Mouse (Mus musculus) common myeloid progenitor, adult 5-6 weeks (primary cell): ENCODE results near the gene Micu2. TPM values are rescaled to one million over a fixed set of nuclear protein-coding genes. Genes with fewer than 3 reads are reported as not detected.

Experiments
- ATAC-seq: replicated peaks from 2 replicates; pipeline ENCODE4 v1.8.0; 2016; ENCODE audit warnings: low read depth, mild to moderate bottlenecking, moderate TSS enrichment, inconsistent platforms; ENCODE audit not compliant: poor library complexity, severe bottlenecking
- total RNA-seq: library from RNA; stranded (forward); fragments of 200-1000, 187-1606 nt; gene quantifications from 2 replicates; pipeline ENCODE4 v1.2.3, GENCODE M21; 2017

The Micu2 gene
- 87.0 and 102 TPM in 2 replicates for total RNA-seq

DNA sequence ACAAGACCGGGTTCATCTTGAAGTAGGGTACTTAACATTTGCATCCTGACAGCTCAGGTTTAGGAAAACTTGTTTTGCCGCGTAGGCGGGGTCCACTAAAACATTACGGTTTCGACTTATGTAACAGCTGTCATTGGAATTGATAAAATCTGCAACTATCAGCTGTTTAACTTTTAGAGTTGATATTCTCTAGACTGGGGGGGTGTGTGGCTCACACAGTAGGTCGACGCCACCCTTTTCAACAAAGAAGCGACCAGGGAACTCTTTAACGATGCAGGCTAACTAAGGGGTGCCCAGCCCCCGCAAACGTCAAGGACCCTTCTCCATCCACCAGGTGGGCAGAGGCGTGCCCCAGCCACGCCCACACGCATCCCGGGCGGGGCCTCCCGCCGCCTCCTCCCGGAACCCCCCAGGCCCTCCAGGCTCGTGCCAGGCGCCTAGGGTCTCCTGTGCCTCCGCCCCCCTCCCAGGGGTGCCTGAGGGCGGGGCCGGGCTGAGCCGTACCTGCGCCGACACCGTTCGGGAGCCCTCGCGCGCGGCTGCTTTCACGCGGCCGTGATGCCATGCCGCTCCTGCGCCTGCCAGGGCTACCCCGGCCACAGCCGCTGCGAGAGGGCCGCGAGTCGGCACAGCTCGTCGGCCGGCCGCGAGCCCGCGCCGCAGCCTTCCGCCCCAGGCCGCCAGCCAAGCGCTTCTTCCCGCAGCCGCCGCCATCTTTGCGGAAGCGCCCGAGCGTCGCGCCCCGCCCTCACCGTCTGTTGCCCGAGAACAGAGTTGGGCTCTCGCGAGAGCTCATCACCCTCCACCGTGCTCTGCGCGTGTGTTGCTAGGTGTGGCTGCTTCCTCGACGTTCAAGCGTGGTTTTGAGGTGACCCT is at the start of gene Micu2:
Gene Micu2, minus strand, starts transcription at position 737 of the 876 bp plus-strand sequence.
- peak; percentile 97 for ATAC-seq

DNA sequence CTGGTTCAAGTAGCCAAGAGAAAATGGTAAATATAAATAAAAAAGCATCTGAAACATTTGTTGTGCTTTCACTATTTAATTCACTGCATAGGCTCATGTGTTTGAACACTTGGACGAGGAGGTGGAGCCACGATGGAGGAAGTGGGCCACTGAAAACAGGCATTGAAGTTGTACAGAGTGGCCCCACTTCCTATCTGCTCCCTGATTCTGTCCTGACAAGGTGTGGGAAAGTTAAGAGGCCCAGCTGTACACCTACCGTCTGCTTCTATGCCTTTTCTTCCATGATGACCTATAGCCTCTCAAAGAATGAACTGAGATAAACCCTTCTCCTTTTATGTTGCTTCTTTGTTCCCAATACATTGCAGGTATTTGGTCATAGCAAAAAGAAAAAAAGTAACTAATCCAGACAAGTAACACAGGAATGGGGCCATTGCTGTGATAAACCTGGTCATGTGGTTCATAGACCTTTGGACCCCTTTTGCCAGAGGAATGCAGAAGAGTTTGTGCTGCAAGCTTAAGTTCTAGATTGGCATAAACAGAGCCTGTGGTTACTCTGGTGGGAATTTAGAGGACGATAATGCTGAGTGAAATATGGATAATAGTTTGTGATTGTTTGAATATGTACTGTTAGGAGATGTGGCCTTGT is 47.7 kb upstream of the Micu2 start:
- no peak for ATAC-seq

DNA sequence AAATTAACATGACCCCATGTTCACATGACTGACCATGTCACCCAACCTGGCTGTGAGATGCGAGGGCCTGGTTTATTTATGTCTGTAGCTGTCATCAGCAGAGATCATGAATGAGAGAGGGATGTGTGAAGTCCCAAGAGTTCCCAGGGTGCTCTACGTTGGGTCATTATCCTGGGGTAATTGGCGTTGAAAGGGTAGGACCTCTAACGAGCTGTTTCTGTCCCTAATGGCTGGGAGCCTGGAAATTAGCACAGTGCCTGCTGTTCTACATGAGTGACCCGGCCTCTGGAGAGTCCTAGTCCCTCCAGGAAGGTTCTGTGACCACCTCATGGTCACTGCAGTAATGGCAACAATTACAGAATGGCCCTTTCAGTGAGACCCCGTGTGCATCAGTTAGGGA is 37.1 kb upstream of the Micu2 start:
- no peak for ATAC-seq

DNA sequence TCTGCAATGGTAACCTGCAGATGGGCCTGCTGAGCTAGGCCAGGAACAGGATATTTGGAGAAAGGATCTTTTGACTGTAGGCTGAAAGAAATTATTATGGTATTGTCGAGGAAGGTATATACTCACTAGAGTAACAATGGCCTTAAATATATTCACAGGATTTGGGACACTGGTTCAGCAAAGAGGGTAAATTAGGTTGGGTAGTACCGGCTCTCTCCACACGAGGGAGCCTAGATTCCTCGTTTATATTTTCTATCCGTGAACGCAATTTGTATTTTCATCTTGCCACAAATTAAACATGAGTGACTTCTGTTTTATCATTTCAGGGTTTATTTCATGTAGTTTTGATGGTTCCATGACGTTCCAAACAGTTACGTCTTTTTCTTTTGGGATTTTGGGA is 35.5 kb upstream of the Micu2 start:
- ATAC-seq: 0 out of 2 replicates have a peak, but pooled peaks have one; percentile 42

DNA sequence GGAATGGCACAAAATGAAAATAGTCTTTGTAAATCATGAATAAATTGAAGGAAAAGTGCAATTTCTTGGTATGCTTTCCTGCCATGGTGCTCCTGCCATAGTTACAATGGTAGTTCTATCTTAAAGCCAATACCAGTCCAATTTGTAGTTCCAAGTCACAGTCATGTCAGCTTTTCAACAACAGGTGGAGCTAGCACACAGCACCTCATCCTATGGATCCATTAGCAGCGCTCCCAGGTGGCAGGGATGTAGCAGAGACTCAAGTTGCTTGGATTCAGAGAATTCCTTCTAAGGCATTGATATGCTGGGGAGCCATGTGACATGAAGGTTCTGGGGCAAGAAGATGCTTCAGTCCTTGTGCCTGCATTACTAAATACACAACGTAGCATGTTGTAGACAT is 19.8 kb upstream of the Micu2 start:
- ATAC-seq: 0 out of 2 replicates have a peak, but pooled peaks have one; percentile 36

DNA sequence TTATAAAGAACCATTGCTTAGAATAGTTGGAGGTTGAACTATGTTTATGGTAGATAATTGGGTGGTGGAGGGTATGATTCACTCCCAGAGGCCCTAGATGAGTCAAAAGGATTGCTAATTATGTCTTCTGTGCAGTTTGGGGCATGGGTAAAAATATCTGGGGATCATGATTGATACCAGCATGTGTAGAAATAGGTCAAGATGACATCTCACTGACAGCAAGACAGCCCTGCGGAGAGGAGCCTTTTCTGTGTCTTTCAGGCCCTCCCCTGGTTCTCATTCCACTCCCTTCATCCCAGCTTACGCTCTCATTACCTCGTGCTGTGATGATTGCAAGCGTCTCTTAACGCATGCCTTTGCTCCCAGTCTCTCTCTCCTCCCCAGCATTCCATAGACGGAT is 4.8 kb upstream of the Micu2 start:
- no peak for ATAC-seq

DNA sequence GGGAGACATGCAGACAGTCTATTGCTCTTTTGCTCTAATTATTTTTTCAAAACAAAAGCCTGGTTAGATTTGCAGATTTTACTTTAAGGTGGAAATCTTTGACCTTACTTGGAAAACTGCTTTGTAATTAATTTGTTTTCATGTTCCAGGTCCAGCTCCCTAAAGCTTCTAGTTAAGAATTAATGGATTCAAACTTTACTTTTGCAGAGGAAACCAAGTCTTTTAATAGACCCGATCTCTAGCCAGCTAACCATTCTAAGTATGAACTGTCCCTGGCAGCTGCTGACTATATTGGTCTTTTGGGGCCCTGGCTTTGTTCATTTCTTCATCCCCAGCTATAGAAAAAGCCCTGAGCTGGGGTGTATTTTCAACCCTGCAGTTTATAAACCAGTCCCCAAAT is 3.1 kb upstream of the Micu2 start:
- no peak for ATAC-seq

DNA sequence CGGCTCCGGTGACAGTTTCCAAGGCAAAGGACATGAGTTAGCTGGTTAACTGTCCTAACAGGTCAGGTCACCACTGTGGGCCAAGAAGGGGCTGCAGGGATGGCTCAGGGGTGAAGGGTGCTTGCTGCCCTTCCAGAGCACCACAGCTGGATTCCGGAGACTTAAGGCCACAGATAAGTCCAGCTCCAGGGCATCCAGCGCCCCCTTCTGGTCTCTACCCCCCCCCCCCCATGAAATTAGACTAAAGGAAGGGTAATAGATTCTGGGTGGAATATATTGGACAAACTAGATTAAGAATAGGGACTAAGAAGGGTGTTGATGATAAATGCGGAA is 306 bp upstream of the Micu2 start:
- peak; percentile 45 for ATAC-seq

DNA sequence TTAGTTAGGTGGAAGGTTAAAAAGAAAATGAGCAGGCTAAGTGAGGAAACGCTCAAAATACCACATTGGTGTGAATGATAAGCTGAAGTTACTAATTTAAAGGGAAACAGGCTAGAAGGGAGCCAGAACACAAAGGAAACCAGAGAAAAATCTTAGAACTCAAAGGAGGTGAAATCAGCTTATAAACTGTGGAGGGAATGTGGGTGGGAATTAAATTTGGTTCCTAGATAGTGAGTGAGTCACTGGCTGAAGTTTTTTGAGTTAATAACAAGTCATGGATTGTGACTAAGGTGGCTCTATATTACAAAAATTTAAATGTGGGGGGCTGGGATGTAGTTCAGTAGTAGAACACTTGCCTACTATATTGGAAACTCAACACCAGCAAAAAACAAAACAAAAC is 1.6 kb downstream of the Micu2 start:
- no peak for ATAC-seq

DNA sequence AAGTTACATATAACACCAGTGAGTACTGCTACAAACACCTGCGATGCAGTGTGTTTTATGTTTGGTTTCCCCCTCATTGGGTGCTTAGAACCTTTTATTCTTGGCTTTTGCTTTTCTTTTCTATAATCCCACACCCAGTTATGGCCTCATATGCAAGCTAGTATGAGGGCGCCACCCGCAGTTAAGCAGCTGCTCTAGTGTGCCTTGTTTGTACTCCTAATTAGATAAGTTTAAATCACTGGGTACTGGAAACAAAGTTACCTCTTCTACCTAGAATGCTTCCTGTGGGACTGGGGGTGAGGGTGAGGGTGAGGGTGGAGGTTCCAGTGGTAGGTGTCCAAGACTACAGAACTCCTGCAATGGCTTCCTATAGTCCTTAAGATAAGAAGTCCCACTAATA is 2.9 kb downstream of the Micu2 start:
- ATAC-seq: no peak

DNA sequence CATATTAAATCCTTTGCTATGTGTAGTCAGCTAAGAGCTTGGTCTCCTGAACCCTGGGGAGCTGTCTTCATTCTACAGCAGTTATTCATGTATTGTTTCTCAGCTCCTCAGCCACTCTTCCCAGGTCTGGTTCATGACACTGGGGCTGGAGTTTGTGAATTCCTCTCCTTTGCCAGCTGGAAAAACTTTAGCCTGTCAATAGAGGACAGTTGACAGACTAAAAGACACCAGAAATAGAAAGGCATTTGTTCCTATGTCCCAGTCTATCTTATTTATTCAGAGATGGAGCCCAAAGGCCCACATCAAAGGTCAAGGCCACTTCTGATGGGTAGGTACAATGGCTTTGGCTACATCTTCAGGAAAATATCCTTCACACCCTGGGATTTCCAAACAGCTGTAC is 7.3 kb downstream of the Micu2 start:
- no peak for ATAC-seq

DNA sequence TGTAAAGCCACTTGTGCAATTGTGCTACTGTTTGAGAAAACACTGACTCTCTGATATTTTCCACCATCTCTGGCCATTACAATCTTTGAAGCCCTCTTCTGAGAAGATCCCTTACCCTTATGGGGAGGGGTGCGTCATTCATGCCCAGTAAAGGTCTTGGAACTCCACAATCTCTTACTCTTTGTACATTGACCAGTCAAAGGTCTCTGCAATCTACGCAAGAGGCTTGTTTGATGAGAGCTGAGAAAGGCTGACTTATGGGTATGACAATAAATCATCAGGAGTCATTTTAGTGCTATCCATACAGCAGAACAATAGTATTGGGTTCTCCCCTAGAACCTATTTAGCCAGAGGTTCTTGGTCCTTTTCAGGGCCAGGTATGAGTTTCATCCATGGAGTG is 9.9 kb downstream of the Micu2 start:
- no peak for ATAC-seq

DNA sequence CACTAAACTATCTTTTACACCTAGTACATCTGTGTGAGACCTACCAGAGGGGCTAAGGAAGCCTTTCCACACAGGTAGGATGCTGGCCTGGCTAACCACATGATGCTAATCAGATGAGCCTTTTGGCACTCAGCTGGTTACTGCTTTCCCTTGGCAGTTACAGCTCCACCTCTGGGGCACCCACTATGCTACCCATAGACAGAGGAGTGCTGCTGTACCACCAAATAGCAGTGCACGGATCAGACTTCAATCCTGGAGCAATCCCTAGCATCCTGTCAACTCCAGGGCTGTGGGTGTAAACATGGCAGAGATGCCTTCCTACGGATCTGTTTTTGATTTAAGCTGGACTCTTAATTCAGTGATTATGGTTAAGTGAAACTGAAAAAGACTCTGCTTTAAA is 13.3 kb downstream of the Micu2 start:
- ATAC-seq: no peak

DNA sequence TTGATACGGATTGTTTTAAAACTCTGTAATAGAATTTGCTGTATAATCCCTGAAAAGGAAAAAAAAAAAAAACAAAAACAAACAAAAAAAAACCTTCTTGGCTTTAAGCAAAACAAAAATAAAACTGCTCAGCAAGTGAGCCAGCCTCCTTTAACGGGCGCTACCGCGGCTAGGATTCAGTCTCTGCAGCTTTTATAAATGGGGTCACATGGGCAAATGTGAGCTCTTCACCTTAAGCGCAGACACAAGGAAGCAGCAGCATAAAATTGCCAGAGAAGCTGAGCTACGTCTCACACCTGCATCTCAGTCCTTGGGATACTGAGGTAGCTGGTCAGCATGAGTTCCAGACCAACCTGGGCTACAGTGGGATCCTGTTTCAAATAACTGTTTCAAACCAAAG is 16.6 kb downstream of the Micu2 start:
- ATAC-seq: no peak

DNA sequence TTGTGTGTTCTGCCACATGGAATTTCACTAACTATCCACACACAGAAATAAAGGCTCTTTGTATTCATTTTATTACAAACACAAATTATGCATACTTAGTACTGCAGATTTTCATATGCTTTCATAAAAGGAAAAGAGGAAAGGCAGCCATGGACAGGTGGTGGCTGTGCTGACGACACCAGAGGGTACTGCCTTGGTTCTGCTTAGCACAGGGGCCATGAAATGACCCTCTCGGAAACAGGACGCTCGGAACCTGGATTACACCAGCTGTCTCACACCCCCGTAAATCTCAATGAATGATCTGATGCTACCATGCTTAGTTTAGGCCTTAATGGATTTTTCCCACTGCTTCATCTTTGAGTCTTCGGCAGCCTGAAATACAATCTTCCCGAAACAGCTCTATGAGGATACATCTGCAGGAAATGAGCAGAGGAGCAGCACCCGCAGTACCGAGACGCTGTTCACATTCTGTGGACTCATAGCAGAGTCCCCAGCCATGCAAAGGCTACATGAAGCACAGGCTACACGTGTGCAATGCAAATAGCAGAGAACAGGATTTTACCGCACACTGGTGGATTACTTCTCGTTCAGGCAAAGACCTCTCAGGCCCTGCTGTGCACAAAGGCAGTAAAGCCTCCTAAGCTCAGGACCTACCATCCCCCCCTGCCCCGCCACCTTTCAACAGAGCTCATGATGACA is 17.2 kb downstream of the Micu2 start:
- ATAC-seq: peak; percentile 68; the same call in 1 of the 2 replicates

DNA sequence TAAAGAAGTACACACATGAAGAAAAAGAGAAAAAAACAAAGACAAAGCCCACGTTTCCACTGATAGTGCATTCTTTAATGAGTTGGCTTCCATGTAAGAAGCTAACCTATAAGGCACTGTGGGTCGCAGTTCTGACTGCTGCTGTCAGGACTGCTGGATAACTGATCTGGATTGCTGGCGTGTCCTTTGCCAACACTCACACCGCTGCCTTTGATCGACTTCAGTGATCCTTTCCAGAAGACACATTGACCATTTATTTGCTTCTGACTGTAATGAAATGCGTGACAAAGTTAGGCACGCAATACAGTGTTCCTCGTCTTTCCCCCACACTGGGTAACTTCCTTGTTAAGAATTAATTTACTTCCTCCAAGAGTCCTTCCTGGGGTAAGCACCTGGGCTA is 18.3 kb downstream of the Micu2 start:
- no peak for ATAC-seq

DNA sequence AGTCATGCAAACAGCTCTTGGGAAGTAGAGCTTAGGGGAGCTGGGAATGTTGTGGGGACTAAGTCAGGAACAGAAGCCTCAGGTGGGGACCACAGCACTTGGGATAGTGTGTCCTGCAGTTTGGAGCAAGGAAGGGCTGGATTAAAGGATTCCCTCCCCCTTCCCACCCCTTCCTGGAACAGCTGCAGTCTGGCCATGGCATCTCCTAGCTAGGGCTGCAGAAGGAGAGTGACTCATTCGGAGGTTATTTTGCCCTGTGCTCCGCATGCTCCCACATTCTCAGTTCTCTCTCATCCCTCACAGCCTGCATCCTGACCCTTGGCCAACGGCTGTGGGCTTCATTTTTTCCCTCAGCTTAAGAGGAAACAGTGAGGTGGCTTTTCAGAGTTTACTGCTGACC is 18.9 kb downstream of the Micu2 start:
- no peak for ATAC-seq

DNA sequence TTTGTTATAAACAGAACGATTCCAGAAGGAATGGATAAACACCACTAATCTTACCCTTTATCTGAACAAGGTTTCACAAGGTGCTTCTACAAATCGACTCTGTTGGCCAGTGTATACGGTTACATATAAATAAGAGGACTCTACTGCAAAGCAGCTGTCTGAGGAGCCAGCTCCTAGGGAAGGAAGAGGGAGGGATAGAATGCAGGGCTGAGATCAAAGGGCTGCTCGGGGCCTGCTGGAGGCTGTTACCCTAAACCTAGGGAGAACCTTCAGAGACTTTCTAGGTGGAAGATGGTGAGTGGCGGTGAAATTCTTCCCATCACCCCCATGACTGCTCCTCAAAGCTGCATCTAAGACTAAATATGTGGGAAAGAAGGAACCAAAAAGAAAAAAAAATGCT is 20.9 kb downstream of the Micu2 start:
- no peak for ATAC-seq

DNA sequence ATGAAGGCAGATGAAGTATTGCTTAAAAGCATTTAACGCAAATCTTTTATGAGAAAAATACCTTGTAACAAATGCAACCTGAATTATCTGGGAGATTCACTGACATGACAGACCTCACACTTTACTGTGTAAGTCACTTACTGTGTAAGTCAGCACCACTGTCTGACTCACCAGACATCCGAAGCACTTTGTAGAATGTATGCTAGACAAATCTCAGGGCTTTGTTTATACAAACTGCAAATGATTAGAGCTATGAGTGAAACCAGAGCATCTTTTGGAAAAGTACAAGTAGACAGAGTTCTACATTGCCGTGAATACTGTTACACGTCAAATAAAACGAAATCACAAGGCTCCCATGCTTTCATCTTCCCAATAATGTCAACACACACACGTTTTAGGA is 23.4 kb downstream of the Micu2 start:
- no peak for ATAC-seq

DNA sequence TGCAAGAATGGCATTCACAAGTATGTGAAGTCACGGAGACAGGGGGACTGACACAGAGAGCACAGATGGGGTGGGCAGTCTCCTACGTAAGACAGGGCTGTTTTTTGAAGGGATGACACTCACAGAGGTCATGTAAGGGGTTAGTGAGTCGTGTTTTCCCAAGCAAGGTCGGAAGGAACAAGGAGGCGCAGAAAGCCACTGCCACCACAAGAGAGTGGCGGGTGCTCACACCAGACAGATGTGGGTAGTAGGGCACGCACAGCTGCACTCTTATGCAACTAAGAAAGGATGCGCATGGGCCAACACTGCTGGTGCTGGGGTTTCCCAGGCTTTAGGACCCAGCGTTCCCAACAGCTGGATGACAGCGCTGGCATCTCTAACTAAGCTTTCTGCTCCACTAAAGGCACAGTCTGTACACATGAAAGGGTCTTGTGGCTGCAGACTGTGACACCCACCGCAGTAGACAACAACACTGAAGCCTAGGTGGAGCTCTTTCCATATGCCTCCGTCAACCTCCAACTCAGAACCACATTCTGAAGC is 27.0 kb downstream of the Micu2 start:
- no peak for ATAC-seq

DNA sequence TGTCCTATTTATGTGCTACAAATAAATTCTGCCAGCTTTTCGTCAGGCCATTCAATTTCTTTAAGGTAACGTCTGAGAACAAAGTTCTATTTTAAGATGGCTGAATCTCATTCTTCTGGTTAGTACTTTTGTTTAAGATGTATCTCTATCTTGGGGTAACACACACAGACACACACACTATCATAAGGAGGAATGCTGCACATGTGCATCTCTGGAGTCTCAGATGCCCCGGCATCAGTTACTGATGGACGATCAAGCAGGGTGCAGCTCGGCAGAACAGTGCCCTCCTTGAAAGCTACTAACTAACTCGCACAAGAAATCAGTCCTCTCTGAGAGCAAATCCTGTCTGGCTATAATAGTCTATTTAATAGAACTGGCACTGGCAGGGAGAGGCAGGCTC is 30.2 kb downstream of the Micu2 start:
- no peak for ATAC-seq
